Mouse (Mus musculus): ENCODE results near the gene Pdzk1. TPM values are rescaled to one million over a fixed set of nuclear protein-coding genes. Genes with fewer than 3 reads are reported as not detected.

The Pdzk1 gene
- polyA plus RNA-seq, 1 experiment = 0.03 TPM

DNA sequence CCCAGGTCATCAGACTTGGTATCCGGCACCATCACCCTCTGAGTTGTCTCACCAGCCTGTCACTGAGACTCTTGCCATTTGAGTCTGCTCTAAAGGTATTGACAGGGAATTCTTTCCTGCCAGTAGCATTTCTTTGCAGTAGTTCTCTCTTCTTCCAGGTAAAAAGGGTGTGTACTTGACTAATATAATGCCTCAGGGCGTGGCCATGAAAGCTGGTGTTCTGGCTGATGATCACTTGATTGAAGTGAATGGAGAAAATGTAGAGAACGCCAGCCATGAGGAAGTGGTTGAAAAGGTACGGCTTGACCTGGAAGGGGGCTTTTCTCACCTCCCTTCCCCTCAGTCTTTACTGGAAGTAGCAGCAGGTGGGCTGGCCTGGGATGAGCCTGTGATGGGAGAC lies 25.3 kb downstream of the Pdzk1 start:
- no peak overlapping the region for H3K4me3 ChIP-seq (replicated peaks; ENCODE audit: insufficient read depth, low read depth, low read length)
- TF ChIP-seq POLR2A (IDR thresholded peaks at IDR 0.05; ENCODE audit: borderline replicate concordance, insufficient read depth, low read length) = no peak
- H3K27me3 ChIP-seq (ENCODE audit: control insufficient read depth, insufficient read depth, low read length) = no peaks in the 10 kb centered on the region
- 84% methylated on average over 4 of the region's 4 CpGs for WGBS
- no peak overlapping the region for H3K27ac ChIP-seq (ENCODE audit: insufficient read depth, low read length)
- no peak for DNase-seq
- no peaks in the 10 kb centered on the region for H3K4me1 ChIP-seq (ENCODE audit: control insufficient read depth, insufficient read depth, low read length)

DNA sequence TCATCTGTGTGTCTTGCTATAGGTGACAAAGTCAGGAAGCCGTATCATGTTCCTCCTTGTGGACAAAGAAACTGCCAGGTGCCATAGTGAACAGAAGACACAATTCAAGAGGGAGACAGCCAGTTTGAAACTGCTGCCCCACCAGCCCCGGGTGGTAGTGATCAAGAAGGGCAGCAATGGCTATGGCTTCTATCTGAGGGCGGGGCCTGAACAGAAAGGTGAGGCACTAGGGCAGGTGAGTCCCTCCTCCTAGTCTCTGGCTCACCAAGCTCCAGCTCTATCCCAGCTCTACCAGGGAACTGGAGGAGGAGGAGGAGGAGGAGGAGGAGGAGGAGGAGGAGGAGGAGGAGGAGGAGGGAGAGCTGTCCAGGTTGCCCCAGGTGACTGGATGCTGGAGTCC lies 26.7 kb downstream of the Pdzk1 start:
- WGBS = 78% methylated on average over 3 of the region's 3 CpGs
- H3K27ac ChIP-seq (ENCODE audit: insufficient read depth, low read length) = no peak overlapping the region
- no peaks in the 10 kb centered on the region for H3K27me3 ChIP-seq (ENCODE audit: control insufficient read depth, insufficient read depth, low read length)
- TF ChIP-seq POLR2A (IDR thresholded peaks at IDR 0.05; ENCODE audit: borderline replicate concordance, insufficient read depth, low read length) = no peak
- no peak for TF ChIP-seq CTCF (IDR thresholded peaks at IDR 0.05; ENCODE audit: borderline replicate concordance, insufficient read depth, low read depth, low read length)
- DNase-seq = no peak
- no peaks in the 10 kb centered on the region for H3K4me1 ChIP-seq (ENCODE audit: control insufficient read depth, insufficient read depth, low read length)
- H3K4me3 ChIP-seq (replicated peaks; ENCODE audit: insufficient read depth, low read depth, low read length) = no peak overlapping the region

DNA sequence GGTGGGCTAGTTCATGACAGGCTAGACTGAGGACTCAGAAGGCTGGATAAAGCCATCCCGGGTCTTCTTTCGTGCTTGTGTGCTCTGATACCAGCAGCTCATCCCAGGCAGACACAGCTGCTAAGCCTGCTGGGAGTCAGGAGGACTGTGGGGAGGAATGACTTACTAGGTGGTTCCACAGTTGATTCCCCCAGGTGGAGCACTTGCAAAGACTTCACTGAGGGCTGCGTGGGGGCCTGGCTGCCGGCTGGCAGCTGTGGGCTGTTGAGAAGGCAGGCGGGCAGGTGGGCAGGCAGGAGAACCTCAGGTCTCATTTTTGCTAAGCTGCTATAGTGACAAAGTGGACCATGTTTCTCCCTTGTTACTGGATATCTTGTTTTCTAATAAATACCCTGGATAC lies 31.4 kb downstream of the Pdzk1 start:
- Histone ChIP-seq H3K27ac (ENCODE audit: insufficient read depth, low read length) (no peak overlapping the region), H3K4me1 (ENCODE audit: control insufficient read depth, insufficient read depth, low read length) (no peaks in the 10 kb centered on the region), H3K4me3 (replicated peaks; ENCODE audit: insufficient read depth, low read depth, low read length) (no peak overlapping the region), H3K27me3 (ENCODE audit: control insufficient read depth, insufficient read depth, low read length) (no peaks in the 10 kb centered on the region)
- WGBS = 94% methylated on average over 5 of the region's 5 CpGs
- TF ChIP-seq CTCF (IDR thresholded peaks at IDR 0.05; ENCODE audit: borderline replicate concordance, insufficient read depth, low read depth, low read length) (no peak), POLR2A (IDR thresholded peaks at IDR 0.05; ENCODE audit: borderline replicate concordance, insufficient read depth, low read length) (no peak)
- no peak for DNase-seq

DNA sequence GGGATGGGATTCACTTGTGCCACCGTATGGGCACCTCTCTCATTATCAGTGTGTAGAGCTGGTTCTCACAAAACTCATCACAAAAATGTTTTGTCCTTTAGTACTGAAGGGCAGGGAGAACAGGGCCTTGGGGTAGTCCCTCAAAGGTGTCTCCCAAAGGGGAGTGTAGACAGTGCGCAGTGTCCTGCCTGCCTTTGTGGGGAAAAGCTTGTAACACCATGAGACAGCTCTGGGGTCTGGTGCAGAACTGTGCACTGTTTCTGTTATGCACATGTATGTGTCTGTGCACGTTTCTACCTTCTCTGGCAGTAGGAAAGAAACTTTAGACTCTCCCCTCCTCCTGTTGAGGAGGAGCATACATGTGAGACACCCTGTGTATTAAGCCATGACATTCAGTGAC lies 38.8 kb downstream of the Pdzk1 start:
- TF ChIP-seq POLR2A (IDR thresholded peaks at IDR 0.05; ENCODE audit: borderline replicate concordance, insufficient read depth, low read length) (no peak), CTCF (IDR thresholded peaks at IDR 0.05; ENCODE audit: borderline replicate concordance, insufficient read depth, low read depth, low read length) (no peak)
- Histone ChIP-seq H3K4me3 (replicated peaks; ENCODE audit: insufficient read depth, low read depth, low read length) (no peak overlapping the region), H3K4me1 (ENCODE audit: control insufficient read depth, insufficient read depth, low read length) (no peaks in the 10 kb centered on the region), H3K27ac (ENCODE audit: insufficient read depth, low read length) (no peak overlapping the region), H3K27me3 (ENCODE audit: control insufficient read depth, insufficient read depth, low read length) (no peaks in the 10 kb centered on the region)
- WGBS = 92% methylated on average over 3 of the region's 3 CpGs
- DNase-seq = no peak

DNA sequence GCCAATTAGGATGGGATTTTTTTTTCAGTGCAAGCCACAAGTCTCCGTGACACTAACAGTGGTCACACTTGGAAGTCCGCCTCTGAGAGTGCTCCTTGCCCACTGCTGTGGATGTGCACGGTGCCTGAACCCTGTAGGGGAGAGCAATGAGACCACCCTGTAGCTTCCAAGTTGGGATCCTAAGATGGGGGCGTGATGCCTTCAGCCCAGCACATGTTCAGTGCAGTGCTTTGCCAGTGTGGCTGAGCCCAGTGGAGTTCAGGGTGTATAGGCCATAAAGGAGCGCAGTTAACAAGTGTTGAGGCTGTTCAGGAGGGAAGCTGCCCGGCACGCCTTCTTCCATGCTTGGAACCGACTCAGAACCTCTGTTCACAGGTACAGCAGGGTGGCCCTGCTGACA lies 39.5 kb downstream of the Pdzk1 start:
- 89% methylated on average over 8 of the region's 8 CpGs for WGBS
- DNase-seq = no peak
- TF ChIP-seq CTCF (IDR thresholded peaks at IDR 0.05; ENCODE audit: borderline replicate concordance, insufficient read depth, low read depth, low read length) (no peak), POLR2A (IDR thresholded peaks at IDR 0.05; ENCODE audit: borderline replicate concordance, insufficient read depth, low read length) (no peak)
- Histone ChIP-seq H3K4me1 (ENCODE audit: control insufficient read depth, insufficient read depth, low read length) (no peaks in the 10 kb centered on the region), H3K27ac (ENCODE audit: insufficient read depth, low read length) (no peak overlapping the region), H3K27me3 (ENCODE audit: control insufficient read depth, insufficient read depth, low read length) (no peaks in the 10 kb centered on the region), H3K4me3 (replicated peaks; ENCODE audit: insufficient read depth, low read depth, low read length) (no peak overlapping the region)

DNA sequence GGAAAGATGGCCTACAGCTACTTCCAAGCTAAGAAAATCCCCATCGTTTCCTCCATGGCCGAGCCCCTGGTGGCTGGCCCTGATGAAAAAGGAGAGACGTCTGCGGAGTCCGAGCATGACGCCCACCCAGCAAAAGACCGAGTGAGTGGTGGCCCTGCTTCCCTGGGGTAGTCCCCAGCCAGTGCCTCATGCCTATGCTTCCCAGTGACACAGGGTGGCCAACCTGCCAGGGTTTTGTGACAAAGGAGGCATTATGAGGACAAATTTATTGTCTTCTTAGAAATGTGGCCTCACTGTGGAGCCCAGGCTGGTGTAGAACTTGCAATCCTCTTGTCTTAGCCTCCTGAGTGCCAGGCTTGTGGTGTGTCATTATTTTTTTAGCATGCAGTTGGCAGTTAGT lies 40.0 kb downstream of the Pdzk1 start:
- 86% methylated on average over 7 of the region's 7 CpGs for WGBS
- H3K4me1 ChIP-seq (ENCODE audit: control insufficient read depth, insufficient read depth, low read length) = no peaks in the 10 kb centered on the region
- DNase-seq = no peak
- TF ChIP-seq CTCF (IDR thresholded peaks at IDR 0.05; ENCODE audit: borderline replicate concordance, insufficient read depth, low read depth, low read length) = no peak
- TF ChIP-seq POLR2A (IDR thresholded peaks at IDR 0.05; ENCODE audit: borderline replicate concordance, insufficient read depth, low read length) = no peak
- H3K4me3 ChIP-seq (replicated peaks; ENCODE audit: insufficient read depth, low read depth, low read length) = no peak overlapping the region
- no peaks in the 10 kb centered on the region for H3K27me3 ChIP-seq (ENCODE audit: control insufficient read depth, insufficient read depth, low read length)
- H3K27ac ChIP-seq (ENCODE audit: insufficient read depth, low read length) = no peak overlapping the region

DNA sequence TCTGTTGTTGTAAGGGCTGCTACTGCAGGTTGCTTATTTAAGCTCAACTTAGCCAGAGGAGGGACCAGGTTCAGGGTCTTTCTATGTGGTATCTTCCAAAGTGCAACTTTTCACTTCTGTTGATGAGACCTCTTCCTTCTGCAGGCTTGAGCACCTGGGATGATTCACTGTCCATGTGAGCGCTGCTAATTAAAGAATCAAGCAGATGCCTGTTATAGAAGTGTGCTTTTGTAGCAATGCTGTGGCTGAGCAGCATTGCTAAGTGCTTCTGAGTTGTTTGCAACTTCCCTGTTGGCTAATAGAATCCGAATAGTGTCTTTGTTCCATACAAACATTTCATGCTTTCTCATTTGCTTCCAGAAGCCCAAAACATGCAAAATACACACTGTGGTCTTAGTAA lies 41.2 kb downstream of the Pdzk1 start:
- DNase-seq = no peak
- H3K4me3 ChIP-seq (replicated peaks; ENCODE audit: insufficient read depth, low read depth, low read length) = no peak overlapping the region
- TF ChIP-seq POLR2A (IDR thresholded peaks at IDR 0.05; ENCODE audit: borderline replicate concordance, insufficient read depth, low read length) (no peak), CTCF (IDR thresholded peaks at IDR 0.05; ENCODE audit: borderline replicate concordance, insufficient read depth, low read depth, low read length) (no peak)
- no peaks in the 10 kb centered on the region for H3K4me1 ChIP-seq (ENCODE audit: control insufficient read depth, insufficient read depth, low read length)
- H3K27ac ChIP-seq (ENCODE audit: insufficient read depth, low read length) = no peak overlapping the region
- 93% methylated on average over 2 of the region's 2 CpGs for WGBS
- no peaks in the 10 kb centered on the region for H3K27me3 ChIP-seq (ENCODE audit: control insufficient read depth, insufficient read depth, low read length)

DNA sequence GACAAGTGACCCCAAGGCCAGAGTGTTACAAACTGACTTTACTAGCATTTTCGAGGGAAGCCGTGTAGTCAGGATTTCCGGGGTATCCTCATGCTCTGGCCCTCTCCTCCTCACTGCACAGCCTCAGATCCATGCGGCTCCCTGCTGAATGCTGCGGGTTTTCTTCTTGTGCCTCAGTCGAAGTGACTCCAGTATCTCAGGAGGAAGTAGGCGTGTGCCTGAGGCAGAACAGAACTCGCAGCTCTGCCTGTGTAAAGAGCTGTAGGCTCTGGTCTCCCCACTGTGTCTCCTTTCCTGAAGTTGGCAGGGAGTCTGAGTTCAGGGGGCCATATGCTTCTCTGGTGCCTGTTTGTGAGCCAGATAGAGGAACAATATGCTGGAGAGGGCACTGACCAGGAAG lies 42.0 kb downstream of the Pdzk1 start:
- WGBS = 79% methylated on average over 8 of the region's 8 CpGs
- Histone ChIP-seq H3K27me3 (ENCODE audit: control insufficient read depth, insufficient read depth, low read length) (no peaks in the 10 kb centered on the region), H3K27ac (ENCODE audit: insufficient read depth, low read length) (no peak overlapping the region), H3K4me3 (replicated peaks; ENCODE audit: insufficient read depth, low read depth, low read length) (no peak overlapping the region), H3K4me1 (ENCODE audit: control insufficient read depth, insufficient read depth, low read length) (no peaks in the 10 kb centered on the region)
- DNase-seq = no peak
- TF ChIP-seq CTCF (IDR thresholded peaks at IDR 0.05; ENCODE audit: borderline replicate concordance, insufficient read depth, low read depth, low read length) (no peak), POLR2A (IDR thresholded peaks at IDR 0.05; ENCODE audit: borderline replicate concordance, insufficient read depth, low read length) (no peak)

Data from cerebellum, adult 2 months (tissue).